Mouse (Mus musculus): ENCODE data around the gene Ms4a6d.
"Not testable (repeated sequence)": the region's sequence is repeated elsewhere in the genome, so short reads cannot be mapped to it uniquely, and the experiment has no call there.

DNA sequence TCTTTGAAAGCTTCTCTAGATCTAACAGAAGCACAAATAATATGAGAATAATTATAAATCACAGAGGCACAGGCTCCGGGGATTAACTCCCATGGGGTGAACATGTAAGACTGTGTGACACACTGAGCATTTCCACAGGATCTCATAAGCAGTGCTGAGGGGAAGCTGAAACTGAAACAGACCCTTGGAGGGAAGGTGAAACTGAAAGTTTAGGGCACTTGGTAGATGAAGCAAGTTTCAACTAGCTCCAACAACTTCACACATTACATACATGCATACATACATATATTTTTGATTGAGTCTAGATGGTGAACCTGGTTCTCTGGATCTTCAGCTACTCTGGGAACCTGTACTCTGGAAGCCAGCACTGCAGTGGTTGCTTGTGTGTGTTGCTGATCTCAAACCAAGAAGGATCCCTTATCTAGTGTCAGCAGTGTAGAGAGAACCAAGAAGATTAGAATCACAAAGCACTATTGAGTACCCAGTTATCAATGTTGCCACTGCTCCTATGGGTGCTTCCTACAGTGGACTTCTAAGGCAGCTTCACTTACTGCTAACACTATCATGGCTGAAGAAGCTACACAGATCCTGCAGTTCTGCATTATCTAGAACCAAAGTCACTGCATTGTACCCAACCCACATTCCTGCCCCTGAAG lies 64.4 kb downstream of the Ms4a6d start:
- TF ChIP-seq GATA1 (IDR thresholded peaks at IDR 0.05; ENCODE audit: borderline replicate concordance, low read length); FLI1 (IDR thresholded peaks at IDR 0.05; ENCODE audit: low read length): not testable (repeated sequence)
